Mouse (Mus musculus) lung, adult 18-20 months (tissue): ENCODE measurements around the gene Med12.

Experiments
- DNase-seq, 2 experiments: peaks; one replicate each; pipeline ENCODE4 v3.0.0; 2022; ENCODE audit warnings: mixed read lengths in 2 of 2

The Med12 gene

GRCm38 (mm10) chrX:101273875-101274738 lies at the start of gene Med12:
Gene Med12, plus strand, starts transcription at chrX:101274030.
- DNase-seq: peak; percentile 93 to 95

- no peak for DNase-seq
These were observed 28.8 kb upstream of the Med12 start for GRCm38 (mm10) chrX:101245011-101245410.

- peak; percentile 91 to 94 for DNase-seq
These were observed 19.7 kb upstream of the Med12 start, which contains the start of gene Foxo4 for GRCm38 (mm10) chrX:101253952-101254729. Gene Foxo4, plus strand, starts transcription at chrX:101254528.

DNA sequence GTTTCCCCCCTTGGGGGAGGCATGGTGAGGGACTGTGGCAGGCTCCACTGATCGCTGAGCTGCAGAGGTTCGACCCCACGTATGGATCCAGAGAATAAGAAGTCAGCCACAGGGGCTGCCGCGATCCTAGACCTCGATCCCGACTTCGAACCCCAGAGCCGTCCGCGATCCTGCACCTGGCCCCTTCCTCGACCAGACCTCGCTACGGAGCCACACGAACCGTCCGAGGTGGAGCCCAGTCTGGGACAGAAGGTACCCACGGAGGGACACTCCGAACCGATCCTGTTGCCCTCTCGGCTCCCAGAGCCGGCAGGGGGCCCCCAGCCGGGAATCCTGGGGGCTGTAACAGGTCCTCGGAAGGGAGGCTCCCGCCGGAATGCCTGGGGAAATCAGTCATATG lies 19.1 kb upstream of the Med12 start:
- peak in 1 of 2 experiments; percentile 3 for DNase-seq

DNA sequence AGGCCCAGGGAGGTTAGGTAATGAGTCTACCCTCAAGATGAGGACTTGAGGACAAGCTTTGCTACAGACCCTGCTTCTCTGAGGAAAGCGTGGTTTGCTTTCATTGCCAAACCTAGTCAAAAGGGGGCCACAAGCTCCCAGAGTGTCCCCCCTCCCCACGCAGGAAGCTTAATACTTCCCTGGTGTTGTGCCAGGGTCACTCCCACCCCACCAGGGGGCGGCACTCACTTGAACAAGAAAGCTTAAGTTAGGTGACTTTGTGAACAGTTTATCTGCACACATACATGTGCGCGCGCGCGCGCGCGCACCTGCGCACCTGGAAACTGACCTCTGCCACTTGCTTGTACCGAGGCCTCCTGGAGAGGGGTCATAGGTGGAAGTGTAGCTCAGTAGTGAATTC lies 17.2 kb upstream of the Med12 start:
- DNase-seq: peak in 1 of 2 experiments; percentile 13

- no peak for DNase-seq
These were observed 13.1 kb upstream of the Med12 start for GRCm38 (mm10) chrX:101260441-101261325.

DNA sequence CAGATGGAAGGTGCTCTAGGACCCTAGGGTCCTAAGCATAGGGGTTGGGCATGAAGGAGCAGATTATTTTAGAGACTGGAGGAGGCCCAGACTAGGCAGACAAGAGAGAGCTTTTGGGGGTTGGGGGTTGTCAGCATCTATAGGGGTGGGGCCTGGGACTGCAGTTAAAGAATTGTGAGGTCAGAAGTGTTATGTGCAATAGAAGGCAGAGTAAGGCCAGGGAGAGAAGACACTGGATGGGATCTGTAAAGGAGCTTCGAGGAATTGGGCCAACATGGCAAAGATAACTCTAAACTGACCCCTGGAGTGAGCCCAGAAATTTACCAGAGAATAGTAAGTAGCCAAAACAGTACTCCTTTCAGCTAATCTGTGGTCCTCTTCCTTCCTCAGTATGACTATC lies 9.9 kb upstream of the Med12 start, which contains the start of gene Gm614:
Gene Gm614, minus strand, starts transcription at position 101 of the 400 bp plus-strand sequence.
- no peak for DNase-seq

DNA sequence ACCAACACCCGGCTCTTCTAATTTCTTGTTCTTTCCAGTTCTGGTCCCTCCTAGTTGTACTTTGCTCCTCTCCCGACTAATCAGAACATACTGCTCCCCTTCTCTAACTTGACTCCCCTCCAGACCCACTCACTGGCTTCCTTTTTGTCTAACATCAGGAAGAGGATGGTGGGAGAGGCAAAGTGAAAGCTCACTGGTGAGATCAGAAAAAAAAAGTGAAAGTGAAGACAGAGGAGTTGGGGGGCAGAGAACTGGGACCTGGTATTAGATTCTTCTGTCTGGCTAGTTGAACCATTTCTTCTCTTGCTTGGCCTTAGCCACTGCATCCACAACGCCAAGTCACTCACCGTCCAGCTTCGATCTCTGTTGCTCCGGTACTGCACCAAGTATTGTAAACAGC lies 7.2 kb upstream of the Med12 start:
- DNase-seq: no peak

GRCm38 (mm10) chrX:101268025-101268754 lies 5.6 kb upstream of the Med12 start, which contains the start of gene Il2rg:
Gene Il2rg, minus strand, starts transcription at chrX:101268255.
- DNase-seq: peak in 1 of 2 experiments; percentile 14

DNA sequence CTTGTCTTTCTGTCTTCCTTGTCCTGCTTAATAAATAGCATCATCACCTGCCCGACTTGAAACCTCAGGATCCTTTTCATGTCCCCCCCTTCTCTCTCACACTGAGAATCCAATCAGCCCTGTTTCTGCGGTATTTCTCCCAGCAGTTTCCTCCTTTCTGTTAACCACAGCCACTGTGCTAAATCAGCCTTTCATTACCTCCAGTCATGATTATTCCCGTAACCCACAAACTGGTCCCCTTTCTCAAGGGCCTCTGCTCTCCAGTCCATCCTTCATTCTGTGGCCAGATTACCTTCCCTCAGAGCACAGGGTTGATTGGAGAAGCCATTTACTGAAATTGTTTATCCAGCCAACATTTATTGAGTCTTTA lies 5.1 kb upstream of the Med12 start, which contains the start of gene Gm20489:
Gene Gm20489, minus strand, starts transcription at position 269 of the 370 bp plus-strand sequence.
- DNase-seq: no peak

DNA sequence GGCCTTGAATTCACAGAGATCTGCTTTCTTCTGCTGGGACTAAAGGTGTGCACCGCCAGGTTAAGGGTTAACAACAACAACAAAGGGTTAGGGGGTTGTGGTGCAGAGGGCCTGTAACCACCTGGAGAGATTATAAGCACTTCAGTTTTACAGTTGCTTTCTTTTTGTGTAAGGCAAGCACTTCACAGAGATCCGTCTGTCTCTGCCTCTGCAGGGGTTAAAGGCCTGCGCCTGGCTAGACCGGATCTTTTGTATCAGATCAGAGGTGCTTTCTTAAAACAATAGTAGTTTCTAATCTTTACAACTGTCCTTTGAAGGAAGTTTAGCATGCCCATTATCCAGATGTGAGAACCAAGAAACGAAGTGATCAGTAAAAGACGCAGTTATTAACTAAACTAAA lies 420 bp upstream of the Med12 start:
- no peak for DNase-seq

DNA sequence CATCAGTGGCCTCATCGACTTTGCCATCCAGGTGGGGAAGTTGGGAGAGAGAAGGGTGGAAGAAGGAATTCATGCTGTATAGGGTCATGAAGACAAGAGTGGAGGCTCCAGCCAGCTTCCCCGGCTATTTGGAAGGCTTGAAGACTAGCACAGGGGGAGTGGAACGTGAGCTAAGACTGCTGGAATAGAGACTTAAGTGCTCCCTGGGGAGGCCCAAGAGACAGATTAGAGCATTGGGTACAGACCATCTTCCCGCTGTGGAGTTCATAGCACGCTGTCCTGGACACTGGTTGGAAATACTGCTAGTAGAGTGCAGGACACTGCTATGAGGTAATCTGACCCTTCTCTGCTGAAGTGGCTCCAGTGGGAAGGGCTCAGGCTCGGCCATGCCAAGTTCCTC lies 9.0 kb downstream of the Med12 start:
- DNase-seq: no peak

- DNase-seq: peak; percentile 48 to 50
These were observed 11.7 kb downstream of the Med12 start for GRCm38 (mm10) chrX:101285534-101285933.

DNA sequence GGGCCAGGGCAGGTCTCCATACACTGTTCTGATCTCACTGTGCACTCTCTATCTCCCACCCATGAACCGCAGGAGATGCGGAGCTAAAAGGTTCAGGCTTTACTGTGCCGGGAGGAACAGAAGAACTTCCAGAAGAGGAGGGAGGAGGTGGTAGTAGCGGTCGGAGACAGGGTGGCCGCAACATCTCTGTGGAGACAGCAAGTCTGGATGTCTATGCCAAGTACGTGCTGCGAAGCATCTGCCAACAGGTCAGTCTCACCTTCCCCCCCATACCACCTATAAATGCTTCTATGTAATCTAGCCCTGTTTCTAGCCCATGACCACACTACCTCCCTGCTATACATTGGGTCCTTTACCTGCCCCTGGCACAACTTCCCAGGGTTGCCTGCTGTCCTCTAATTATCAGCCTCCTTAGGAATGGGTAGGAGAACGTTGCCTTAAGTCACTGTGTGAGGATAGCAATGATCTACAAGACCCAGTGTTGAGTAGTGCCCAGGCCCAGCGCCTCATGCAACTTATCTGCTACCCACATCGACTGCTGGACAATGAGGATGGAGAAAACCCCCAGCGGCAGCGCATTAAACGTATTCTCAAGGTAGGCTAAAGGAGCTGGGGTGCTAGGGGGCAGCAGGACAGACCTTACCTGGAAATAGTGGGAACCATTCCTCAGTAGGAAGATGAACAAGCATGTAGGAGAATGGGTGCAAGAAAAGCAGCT lies 12.3 kb downstream of the Med12 start:
- no peak for DNase-seq

DNA sequence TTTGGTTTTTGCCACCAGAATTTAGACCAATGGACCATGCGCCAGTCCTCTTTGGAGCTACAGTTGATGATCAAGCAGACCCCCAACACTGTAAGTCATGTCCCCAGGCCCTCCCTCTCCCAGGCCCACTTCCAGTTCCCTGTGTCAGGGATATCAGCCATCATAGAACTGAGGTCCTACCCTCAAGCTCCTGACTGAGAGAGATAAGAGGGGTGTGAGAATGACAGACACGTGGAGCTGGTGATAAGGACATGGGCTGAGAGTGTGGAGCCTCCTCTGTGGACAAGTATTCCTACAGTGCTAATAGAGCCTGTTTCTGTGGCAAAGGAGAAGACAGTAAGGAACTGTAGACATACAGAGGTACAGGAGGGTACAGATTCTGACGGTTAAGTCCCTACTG lies 13.7 kb downstream of the Med12 start:
- DNase-seq: no peak

- no peak for DNase-seq
These were observed 14.6 kb downstream of the Med12 start for GRCm38 (mm10) chrX:101288432-101288831.

GRCm38 (mm10) chrX:101289037-101289436 lies 15.2 kb downstream of the Med12 start:
- no peak for DNase-seq

- DNase-seq: no peak
These were observed 16.3 kb downstream of the Med12 start for GRCm38 (mm10) chrX:101290111-101290510.

- no peak for DNase-seq
These were observed 25.2 kb downstream of the Med12 start, which contains the start of gene Nlgn3 for GRCm38 (mm10) chrX:101299055-101299454. Gene Nlgn3, plus strand, starts transcription at chrX:101299168.

DNA sequence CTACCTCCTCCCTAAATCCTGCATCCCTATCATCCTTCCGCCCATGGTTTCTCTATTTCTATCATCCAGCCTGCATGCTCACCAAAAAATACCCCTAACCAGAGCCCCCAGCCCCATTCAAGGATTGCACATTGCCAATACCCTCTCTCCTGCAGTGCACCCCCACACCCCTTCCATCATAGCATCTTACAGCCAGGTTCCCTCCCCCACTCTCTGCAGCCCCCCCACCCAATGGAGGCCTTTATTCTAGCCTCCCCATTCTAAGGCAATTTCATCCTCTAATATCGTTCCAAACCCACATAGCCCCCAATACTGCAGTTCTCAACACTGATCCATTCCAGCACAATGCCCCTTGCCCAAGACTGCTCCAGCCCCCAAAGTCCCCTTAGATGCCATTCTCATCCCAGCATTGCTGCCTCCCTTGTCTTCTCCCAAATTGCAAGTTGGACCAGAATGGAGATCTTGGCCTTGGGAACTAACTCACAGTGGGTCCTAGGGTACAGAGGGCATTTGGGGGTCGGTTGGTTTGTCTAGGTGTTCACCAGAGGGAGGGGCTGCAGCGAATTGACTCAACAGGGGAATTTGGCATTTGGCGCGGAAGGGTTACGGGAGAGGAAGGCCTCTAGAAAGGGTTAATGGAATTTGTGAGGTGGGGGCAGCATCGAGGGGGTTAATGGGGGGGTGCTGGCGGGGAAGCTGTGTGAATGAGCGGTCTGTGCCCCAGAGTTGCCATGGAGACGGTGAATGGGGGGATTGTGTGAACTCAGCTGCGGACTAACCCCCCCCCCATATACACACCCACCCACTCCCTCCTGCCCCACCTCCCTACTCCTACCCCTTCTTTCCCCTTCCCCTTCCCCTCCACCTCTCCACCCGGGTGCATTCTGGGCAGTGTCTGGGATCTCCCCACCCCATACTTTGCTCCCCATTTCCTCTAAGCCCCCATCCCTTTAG lies 25.9 kb downstream of the Med12 start:
- no peak for DNase-seq
